Mouse (Mus musculus) granulocyte monocyte progenitor cell, adult 5-6 weeks (primary cell): Measurements from ENCODE around the gene Prr19. TPM values are rescaled to one million over a fixed set of nuclear protein-coding genes. Genes with fewer than 3 reads are reported as not detected.
A peak's percentile ranks its signal among the peaks of the same experiment; 100 is the strongest.

ENCODE experiments used
- ATAC-seq: replicated peaks from 2 replicates; pipeline ENCODE4 v1.8.0; 2016; ENCODE audit warnings: mild to moderate bottlenecking, moderate TSS enrichment, inconsistent platforms; ENCODE audit not compliant: poor library complexity, severe bottlenecking
- total RNA-seq, 2 experiments: library from RNA; stranded (forward) in 1 of 2; stranded (reverse) in 1 of 2; fragments of 200-712, 200-1000 nt in 1 of 2; fragments of >200 nt in 1 of 2; fragmentation: Nextera tagmentation in 1 of 2; gene quantifications; 2 replicates each; pipeline ENCODE4 v1.2.3; 2014 to 2017

Gene Prr19
- total RNA-seq, 2 experiments from 2014 or later = not detected

DNA sequence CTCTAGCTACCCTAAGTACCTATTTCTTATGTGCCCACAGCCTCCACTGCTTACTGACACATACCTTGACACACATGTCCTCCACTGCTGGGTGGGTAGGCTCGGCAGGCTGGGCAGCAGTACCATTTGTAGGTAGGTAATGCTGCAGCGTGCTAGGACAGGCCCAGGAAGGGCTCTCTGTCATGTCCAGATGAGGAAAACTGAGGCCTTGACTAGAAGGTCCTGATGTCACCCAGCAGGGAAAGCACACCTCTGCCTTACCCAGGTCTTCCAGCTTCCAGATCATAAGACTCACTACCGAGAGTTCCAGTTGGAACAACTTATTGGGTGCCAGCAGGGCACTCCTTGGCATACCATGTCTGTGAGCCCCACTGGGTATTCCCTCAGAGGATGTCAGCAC lies 26.2 kb upstream of the Prr19 start:
- no peak for ATAC-seq

DNA sequence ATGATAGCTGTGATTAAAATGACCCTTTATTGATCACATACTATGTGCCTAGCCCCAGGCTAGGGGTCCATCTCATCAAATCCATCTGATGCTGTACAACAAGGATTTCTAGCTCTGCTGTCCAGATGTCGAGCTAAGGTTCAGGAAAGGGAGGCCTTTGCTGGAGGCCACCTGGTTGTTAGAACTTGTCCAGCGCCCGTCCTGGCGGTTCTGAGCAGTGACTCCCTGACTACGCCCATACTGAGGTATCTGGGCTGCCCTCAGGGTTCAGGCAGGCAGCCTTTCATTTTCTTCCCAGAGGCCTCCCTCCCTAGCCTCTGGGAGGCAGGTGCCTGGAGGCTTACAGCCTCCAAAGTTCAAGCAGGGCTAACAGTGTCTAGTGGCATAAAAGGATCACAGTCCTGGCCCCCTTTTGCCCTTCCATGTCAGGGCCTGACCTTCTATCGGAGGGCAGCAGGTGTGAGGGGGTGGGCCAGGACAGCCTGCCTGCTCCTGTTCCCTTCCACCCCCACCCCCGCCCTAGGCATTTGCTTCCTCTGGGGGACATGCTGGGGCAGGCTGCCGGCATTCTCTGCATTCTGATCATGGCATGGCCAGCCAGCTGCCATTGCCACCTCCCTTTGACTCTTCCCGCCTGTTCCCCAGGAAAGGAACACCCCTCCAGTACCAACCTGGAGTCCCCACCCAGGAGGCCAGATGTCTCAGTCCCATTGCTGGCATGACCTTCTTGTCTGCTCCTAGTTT lies 25.5 kb upstream of the Prr19 start:
- no peak for ATAC-seq

DNA sequence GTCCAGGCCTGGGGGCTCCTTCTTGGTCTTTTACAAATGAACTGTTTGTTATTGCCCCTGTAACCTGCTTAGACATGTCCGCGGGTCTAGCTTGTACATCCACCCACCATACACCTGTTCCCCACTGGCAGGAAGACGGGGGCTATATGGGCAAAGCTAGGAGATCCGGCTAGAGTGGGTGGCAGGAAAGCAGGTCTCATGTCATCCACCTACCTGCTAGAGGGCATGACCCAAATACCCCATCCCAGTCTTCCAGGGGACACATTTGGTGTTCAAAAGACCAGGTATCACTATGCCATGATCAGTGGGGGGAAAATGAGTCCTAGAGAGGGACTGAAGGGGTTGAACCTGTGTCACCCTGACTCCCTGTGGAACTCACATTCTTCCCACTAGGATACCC lies 23.8 kb upstream of the Prr19 start:
- no peak for ATAC-seq

DNA sequence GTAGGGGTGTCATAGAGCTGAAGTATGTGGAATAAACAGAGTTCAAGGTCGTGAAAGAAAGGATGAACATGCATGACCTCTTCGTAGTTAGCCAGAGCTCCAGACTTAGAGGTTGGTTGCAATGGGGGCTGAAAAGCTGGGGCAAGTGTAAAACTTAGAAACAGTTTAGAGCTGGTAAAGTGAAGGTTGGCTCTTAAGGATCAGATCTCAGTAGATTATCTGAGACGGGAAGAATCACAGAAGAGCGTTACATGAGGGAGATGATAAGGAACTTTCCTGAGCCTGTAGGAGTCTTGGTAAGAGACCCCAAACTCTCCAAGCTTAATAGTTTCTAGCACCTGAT lies 23.2 kb upstream of the Prr19 start:
- no peak for ATAC-seq

DNA sequence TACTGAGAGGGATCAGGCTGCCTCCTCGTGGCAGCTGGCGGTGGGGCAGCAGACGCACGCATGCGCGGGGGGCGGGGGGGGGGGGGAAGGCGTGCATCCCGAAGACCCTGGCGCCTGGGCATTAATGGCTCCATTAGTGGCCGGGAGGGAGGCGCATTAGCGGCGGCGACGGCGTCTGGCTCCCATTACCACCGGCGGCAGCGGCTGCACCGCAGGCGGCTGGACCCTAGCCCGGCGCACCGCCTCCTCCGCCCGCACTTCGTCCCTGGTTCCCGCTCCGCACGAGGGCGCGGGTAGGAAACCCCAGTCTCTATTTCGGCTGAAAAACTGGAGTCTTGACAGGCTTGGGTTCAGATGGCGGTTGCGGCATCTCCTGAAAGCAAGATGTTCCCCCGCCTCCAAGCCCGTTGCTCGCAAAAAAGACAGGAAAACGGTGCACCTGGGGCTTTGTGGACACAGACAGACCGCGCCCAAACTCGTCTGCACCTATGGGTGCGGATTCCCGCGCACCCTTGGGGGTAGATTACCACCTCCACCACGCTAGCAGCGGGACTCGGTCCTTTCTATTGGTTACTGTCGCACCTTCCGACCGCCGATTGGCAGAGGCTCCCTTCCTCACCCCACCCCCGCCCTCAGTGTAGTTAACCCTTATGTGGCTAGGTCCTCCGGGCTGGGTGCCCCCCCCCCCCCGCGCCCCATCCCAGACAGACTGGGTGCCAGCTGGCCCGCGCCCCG lies 22.7 kb upstream of the Prr19 start:
- peak; percentile 43 for ATAC-seq

DNA sequence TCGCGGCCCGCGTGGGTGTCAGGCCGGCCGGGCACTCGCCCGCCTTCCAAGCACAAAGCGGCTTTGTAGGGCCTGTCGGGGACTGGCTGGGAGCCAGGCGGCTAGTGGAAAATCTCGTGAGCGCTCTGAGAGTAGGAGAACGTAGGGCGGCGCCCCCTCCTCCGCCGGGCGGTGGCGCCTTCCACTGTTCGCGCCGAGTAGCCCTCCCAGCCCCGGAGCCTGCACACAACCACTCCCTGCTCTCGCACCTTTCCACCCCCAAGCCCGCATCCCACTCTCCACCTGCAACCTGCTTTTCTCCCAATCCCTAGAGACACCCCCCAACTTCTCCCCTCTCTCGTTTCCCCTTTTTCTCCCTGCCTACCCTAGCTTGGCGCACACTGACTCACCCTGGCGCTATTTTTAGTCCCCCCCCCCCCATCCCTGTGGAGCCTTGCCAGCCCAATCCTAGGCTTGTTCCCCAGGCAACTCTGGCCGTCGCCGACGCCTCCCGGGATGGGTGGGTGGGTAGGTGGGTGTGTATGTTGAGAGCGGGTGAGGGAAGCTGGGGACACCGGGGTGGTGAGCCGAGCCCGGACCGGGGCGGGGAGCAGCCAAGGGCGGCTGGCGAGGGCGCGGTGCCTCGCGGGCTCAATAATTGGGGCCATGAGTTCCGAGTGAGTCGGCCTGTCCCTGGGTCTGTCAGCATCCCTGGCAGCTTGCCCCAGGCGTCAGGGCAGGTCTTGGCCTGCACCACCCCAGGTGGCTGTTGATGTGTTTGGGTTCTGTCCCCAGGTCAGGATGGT lies 21.9 kb upstream of the Prr19 start:
- peak; percentile 5 for ATAC-seq

DNA sequence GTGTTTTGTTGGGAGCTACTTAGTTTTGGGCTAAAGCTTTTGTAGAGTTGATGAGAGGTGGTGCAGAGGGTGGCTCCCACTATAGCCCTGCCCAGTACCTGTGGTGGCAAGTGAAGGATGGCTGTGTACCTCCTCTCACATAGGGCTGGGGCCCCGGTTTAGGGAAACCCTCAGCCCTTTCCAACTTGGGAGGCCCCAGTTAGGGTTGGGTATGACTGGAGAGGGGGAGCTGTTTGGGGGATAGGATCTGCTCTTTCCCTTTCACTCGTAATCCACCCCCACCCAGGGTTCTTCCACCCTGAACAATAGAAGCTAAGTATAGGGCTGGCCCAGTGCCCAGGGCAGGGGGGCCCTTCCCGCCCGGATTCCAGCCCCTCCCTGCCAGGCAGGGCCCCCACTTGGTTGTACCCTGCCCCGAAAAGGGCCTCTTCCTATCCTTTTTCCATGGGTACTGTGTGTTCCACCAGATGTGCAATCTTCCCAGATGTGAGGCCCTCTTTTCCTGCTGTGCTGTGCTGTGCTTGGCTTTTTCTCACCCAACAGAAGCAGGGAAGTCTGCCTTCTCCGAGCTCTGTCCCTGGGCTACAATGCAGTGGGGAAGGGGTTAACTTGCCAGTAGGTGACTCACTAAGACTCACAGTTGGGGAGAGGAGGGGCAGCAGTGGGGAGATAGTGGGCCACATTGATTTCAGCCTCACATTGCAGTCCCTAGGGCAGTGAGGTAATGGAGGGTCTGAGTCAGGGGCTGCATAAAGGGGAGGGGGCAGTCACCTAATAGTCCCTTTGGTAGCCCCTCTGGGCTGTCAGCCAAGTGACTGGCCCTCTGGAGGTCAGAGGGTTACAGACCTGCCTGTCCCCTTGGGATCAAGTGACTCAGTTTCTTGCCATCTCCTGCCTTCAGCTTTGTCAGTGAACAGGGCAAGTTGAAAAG lies 21.1 kb upstream of the Prr19 start:
- no peak for ATAC-seq

DNA sequence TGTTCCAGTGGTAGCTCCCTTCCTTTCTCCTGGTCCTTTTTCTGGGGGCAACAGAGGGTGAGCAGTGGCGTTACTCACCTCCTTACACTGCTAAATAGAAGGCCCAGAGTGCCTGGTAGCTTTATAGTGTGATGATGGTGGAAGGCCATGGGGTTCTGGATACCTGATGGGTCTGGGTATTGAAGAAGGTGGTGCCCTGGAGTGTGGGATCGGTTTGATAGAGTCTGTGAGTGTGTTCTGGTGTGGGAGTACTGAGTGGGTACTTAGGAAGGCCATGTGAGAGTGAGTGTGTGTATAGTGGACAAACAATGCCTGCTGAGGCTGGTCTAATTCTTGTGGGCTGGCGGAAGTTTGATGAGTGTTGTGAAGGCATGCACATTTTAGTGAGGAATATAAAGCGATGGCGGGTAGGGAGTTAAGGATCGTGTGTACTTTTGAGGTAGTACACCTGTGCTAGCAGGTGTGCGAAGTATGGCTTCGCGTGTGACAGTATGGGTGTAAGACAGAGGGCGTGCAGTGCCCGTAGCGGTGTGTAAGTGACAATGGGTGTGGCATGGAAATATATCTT lies 20.0 kb upstream of the Prr19 start:
- no peak for ATAC-seq

DNA sequence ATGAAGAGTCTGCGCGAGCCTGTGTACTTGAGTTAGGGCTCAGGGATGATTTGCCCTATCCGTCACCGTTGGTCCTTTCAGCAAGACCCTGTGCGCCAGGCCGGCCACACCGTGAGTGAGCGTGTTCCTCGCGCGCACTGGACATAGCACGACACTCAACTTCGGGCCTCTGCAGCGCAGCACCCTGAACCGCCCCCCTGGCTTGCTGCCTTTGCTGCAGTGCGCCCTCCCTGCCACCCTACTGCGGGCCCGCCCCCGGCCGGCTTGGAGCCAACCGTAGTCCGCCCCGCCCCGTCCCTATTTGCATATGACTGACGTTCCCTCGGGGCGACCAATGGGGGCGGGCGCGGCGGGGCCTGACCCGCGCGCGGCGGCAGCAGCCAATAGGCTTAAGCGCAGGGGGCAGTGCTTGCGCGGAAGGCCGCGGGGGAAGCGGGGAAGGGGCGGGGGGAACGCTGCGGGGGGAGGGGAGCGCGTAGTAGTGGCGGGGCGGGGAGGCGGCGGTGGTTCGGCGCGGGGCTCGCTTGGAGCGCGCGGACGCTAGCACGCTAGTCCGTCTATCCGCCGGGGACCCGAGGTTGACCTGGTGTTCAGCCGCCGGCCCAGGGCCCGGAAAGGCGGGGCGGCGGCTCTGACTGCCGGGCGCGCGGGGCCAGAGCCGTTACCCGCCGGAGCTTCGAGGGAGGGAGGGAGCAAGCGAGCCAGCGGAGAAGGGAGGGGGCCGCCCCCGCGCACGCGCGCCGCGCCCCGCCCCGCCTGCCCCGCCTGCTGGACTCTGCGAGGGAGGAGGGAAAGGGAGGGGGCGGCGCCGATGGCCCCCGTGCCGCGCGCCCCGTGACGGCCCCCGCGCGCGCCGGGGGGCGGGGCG lies 19.2 kb upstream of the Prr19 start:
- peak; percentile 59 for ATAC-seq

DNA sequence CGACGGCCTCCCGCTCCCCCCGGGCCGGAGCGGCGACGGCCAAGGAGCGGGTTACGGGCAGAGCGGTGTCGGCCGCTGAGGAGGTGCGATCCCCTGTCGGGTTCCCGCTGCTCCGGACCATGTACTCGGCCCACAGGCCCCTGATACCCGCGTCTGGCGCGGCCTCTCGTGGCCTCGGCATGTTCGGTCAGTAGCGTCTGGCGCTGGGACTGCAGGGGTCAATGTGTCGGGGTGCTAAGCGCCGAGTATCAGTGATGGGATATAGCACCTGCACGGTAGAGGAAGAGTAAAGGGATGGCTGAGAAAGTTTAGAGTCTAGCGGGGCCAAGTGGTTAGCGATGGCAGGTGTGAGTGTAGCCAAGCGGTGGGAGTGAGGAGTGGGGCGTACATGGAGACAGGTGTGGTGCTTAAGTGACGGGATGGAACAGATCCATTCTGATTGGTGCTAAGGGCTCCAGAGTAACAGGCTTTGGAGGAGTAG lies 18.4 kb upstream of the Prr19 start:
- ATAC-seq = no peak

DNA sequence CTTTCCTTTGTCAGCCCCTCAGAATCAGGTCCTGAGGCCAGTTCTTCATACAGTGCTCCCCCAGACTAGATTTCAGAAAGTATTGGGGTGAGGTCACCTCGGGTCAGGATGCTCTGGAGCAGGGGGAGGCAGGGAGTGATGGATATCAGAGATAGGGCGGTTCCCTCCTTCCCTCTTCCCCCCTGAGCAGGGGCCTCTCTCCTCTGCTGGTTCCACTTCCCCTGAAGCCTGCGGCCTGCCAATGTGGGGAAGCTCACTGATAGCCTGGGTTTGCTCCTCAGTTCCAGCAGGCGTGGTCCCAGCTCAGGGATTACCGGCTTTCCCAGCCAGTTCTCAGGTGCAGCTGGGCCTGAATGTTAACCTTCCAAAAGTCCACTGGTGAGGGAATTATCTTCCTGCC lies 17.6 kb upstream of the Prr19 start:
- peak; percentile 38 for ATAC-seq

DNA sequence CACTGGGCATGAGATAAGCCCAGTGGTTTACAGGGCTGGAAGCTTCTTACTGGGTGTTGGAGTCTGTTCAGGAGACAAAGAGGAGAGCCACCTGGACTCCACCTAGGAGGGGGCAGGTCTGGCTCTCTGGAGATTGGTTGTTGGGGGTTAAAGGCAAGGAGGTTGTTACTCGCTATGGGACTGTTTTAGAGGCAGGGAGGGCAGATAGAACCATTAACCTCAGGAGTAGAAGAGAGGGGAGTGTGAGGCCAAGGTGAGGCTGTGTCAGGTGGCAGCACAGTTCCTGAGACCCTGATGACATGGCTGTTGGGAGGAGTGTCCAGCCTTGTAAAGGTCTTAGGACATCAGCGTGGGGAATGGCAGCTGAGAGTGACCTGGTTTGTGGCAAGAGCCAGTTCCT lies 17.0 kb upstream of the Prr19 start:
- ATAC-seq = no peak

DNA sequence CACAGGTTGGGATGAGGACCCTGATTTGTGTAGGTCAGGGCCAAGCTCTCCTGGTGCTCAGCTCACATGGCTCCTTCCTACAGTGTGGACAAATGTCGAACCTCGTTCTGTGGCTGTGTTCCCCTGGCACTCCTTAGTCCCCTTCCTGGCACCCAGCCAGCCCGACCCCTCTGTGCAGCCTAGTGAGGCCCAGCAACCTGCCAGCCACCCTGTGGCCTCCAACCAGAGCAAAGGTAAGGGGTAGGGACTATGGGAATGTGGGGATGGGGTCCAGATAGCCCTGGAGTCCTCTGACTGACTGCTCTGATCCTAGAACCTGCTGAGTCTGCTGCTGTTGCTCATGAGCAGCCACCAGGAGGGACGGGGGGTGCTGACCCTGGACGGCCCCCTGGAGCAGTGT lies 16.4 kb upstream of the Prr19 start:
- no peak for ATAC-seq

DNA sequence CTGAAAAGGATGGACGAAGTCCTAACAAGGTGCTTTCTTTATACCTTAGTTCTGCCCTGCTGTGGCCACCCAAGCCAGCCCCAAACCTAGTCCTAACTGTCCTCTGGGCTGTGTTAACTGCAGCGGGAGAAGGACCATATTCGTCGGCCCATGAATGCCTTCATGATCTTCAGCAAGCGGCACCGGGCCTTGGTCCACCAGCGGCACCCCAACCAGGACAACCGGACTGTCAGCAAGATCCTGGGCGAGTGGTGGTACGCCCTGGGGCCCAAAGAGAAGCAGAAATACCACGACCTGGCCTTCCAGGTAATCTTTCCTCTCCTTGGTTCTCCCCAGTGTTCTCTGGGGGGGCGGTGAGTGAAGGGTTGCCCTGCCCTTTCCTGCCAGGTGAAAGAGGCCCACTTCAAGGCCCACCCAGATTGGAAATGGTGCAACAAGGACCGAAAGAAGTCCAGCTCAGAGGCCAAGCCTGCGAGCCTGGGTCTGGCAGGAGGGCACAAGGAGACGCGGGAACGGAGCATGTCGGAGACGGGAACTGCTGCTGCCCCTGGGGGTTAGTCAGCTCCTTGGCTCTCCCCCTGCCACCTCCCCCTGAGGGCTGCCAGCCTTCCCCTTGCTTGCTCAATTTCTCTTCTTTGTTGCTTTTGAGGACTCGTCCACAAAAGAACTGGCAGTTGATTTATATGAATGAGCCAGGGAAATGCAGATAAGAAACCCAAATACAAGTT lies 15.5 kb upstream of the Prr19 start:
- ATAC-seq = no peak

DNA sequence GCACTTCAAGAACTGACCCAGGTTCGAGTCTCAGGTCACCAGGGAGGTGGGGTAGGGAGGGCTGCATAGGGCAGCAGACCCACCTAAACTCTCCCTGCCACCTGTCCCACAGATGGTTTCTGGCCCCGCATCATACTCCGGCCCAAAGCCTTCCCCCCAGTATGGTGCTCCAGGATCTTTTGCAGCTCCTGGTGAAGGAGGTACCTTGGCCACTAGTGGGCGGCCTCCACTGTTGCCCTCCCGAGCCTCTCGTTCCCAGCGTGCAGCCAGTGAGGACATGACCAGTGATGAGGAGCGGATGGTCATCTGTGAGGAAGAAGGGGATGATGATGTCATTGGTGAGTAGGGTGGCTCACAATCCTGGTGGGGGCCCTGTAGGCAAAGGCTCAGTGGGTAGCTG lies 14.2 kb upstream of the Prr19 start:
- no peak for ATAC-seq

DNA sequence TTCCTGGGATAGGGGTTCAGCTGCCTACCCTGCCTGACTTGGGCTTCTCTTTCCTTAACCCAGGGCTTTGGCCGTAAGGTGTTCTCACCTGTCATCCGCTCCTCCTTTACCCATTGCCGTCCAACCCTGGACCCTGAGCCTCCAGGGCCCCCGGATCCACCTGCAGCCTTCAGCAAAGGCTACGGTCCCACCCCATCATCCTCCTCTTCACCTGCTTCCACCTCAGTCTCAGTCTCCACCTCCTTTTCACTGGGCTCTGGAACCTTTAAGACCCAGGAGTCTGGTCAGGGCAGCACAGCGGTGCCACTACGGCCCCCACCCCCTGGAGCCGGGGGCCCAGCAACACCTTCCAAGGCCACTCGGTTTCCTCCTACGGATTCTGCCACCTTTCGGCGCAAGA lies 13.2 kb upstream of the Prr19 start:
- no peak for ATAC-seq

DNA sequence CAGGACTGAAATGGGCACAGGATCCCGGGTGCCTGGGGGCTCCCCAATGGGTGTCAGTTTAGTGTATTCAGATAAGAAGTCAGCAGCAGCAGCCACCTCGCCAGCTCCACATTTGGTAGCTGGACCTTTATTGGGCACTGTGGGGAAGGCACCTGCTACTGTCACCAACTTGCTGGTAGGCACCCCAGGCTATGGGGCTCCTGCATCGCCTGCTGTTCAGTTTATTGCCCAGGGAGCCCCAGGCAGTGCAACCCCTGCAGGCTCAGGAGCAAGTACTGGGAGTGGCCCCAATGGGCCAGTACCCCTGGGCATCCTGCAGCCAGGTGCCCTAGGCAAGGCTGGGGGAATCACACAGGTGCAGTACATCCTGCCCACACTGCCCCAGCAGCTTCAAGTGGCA lies 12.5 kb upstream of the Prr19 start:
- ATAC-seq = no peak

DNA sequence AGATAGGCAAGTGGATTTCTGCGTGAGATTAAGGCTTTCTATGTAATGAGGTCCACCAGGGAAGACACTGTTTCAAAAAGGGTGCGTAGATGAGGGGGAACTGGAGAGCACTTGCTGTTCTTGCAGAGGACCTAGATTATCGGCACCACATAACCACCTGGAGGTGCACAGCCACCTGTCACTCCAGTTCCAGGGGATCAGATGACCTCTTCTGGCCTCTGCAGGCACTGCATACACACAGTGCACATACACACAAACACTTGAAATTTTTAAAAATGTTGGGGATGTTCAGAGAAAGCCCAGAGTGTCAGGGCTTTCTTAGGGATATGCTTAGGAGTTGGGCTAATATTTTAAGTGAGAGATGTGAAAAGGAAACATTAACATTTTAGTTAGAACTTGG lies 11.3 kb upstream of the Prr19 start:
- no peak for ATAC-seq
